Mouse (Mus musculus) thymus, postnatal 14 days (tissue): ENCODE measurements at regions not wholly inside any gene's neighbourhood (a gene's known extent, or its start where the extent isn't known, plus 50 kb on each side); places are given as distances from the start of the nearest gene placed in this dataset.

Experiments used
- DNase-seq: peaks from one replicate; pipeline ENCODE4 v3.0.0; 2021

GRCm38 (mm10) chr17:63802846-63803245 is 60.0 kb upstream of the Fer start:
- no peak for DNase-seq

- DNase-seq = peak; percentile 28
Measured at GRCm38 (mm10) chr17:63803599-63803998, 59.3 kb upstream of the Fer start.

GRCm38 (mm10) chr17:63804416-63804815 is 58.4 kb upstream of the Fer start:
- DNase-seq = no peak

- DNase-seq = no peak
Measured at GRCm38 (mm10) chr17:63806360-63806759, 56.5 kb upstream of the Fer start.

- DNase-seq = no peak
Measured at GRCm38 (mm10) chr17:63807590-63808228, 55.2 kb upstream of the Fer start.

GRCm38 (mm10) chr17:63808756-63809155 is 54.1 kb upstream of the Fer start:
- DNase-seq = no peak

- no peak for DNase-seq
Measured at GRCm38 (mm10) chr17:63811246-63811785, 51.5 kb upstream of the Fer start.

GRCm38 (mm10) chr17:63812586-63812985 is 50.3 kb upstream of the Fer start:
- no peak for DNase-seq
